Mouse (Mus musculus) spleen, postnatal 36 days (tissue): Measurements from ENCODE around the gene 4930404H24Rik.

Experiments used
- DNase-seq, 2 experiments: peaks; one replicate each; pipeline ENCODE4 v3.0.0; 2022; ENCODE audit warnings: low spot score in 2 of 2, mixed read lengths in 1 of 2

Gene 4930404H24Rik

GRCm38 (mm10) chr2:153529931-153530766 is 37.6 kb downstream of the 4930404H24Rik start, which contains the start of gene Nol4l:
Gene Nol4l, minus strand, starts transcription at chr2:153529971.
- no peak for DNase-seq

- no peak for DNase-seq
Measured at GRCm38 (mm10) chr2:153530948-153531347, 38.4 kb downstream of the 4930404H24Rik start.

GRCm38 (mm10) chr2:153533981-153534380 is 41.4 kb downstream of the 4930404H24Rik start:
- no peak for DNase-seq

- DNase-seq = no peak
Measured at GRCm38 (mm10) chr2:153538898-153539297, 46.3 kb downstream of the 4930404H24Rik start.

GRCm38 (mm10) chr2:153542936-153543668 is 50.5 kb downstream of the 4930404H24Rik start:
- no peak for DNase-seq
